Mouse (Mus musculus) effector memory CD4-positive, alpha-beta T cell, adult 5 months (primary cell): ENCODE measurements around the gene Abcc3. TPM values are rescaled to one million over a fixed set of nuclear protein-coding genes. Genes with fewer than 3 reads are reported as not detected.

Source experiments
- polyA plus RNA-seq: library from polyadenylated mRNA; unstranded; fragments of 100-300 nt; shearing (Covaris generic); gene quantifications from one replicate; pipeline ENCODE4 v1.2.1, GENCODE M21; 2017

The Abcc3 gene
- polyA plus RNA-seq: 2.5 TPM

GRCm38 (mm10) chr11:94392672-94393109, at the start of gene Abcc3:
Gene Abcc3 (minus strand): TSS chr11:94392997.

GRCm38 (mm10) chr11:94327693-94328643, 64.8 kb downstream of the Abcc3 start, which contains the start of gene Ankrd40:
Gene Ankrd40 (plus strand): TSS chr11:94328001.

GRCm38 (mm10) chr11:94321931-94322400, 70.8 kb downstream of the Abcc3 start, which contains the start of gene Luc7l3:
Gene Luc7l3 (minus strand): TSS chr11:94321988.

Other genes with a start within 250 kb of the Abcc3 start
- gene Tob1, start 181.5 kb downstream of the Abcc3 start, polyA plus RNA-seq: 213 TPM
- gene Wfikkn2, start 147.0 kb downstream of the Abcc3 start, polyA plus RNA-seq: 2.6 TPM
- gene Gm21885, start 111.1 kb downstream of the Abcc3 start, polyA plus RNA-seq: not detected
- gene Luc7l3, start 71.0 kb downstream of the Abcc3 start, polyA plus RNA-seq: 70.6 TPM
- gene Ankrd40, start 65.0 kb downstream of the Abcc3 start, polyA plus RNA-seq: 44.5 TPM
- not detected for gene Cacna1g, start 81.2 kb upstream of the Abcc3 start, polyA plus RNA-seq
- not detected for gene Spata20, start 93.2 kb upstream of the Abcc3 start, polyA plus RNA-seq
- not detected for gene Epn3, start 107.0 kb upstream of the Abcc3 start, polyA plus RNA-seq
- gene Mycbpap, start 128.7 kb upstream of the Abcc3 start, polyA plus RNA-seq: not detected
- 2.2 TPM for gene Rsad1, start 156.3 kb upstream of the Abcc3 start, polyA plus RNA-seq
- not detected for gene Chad, start 172.1 kb upstream of the Abcc3 start, polyA plus RNA-seq
- gene Acsf2, start 208.9 kb upstream of the Abcc3 start, polyA plus RNA-seq: 5.2 TPM
- 67.0 TPM for gene Lrrc59, start 236.8 kb upstream of the Abcc3 start, polyA plus RNA-seq